Mouse (Mus musculus) CH12.LX (cell line): ENCODE measurements around the gene Prkca. TPM values are rescaled to one million over a fixed set of nuclear protein-coding genes. Genes with fewer than 3 reads are reported as not detected.

Source experiments
- DNase-seq: peaks from one replicate; pipeline ENCODE4 v3.0.0-alpha.2; 2013; ENCODE audit errors: extremely low read depth
- H3K27ac ChIP-seq: 2 replicates; pipeline ENCODE4 v1.5.1; 2012; ENCODE audit warnings: low read depth, mild to moderate bottlenecking, control low read depth, moderate library complexity; ENCODE audit not compliant: insufficient read depth
- H3K27me3 ChIP-seq: replicated peaks from 2 replicates; pipeline ENCODE3; 2012; ENCODE audit warnings: inconsistent platforms
- H3K36me3 ChIP-seq, 2 experiments: replicated peaks in 1 of 2; 2 replicates each; pipeline versions ENCODE3 to v1.6.1; 2012; ENCODE audit warnings: inconsistent platforms in 1 of 2, low read length in 1 of 2, mild to moderate bottlenecking in 1 of 2, mixed read lengths in 1 of 2, moderate library complexity in 1 of 2; ENCODE audit not compliant: control insufficient read depth in 1 of 2, insufficient read depth in 1 of 2
- H3K4me1 ChIP-seq, 2 experiments: 2 replicates each; pipeline ENCODE4 v1.6.1; 2012; ENCODE audit warnings: inconsistent platforms in 1 of 2, moderate library complexity in 1 of 2; ENCODE audit not compliant: insufficient read depth in 2 of 2, control insufficient read depth in 1 of 2
- H3K4me2 ChIP-seq: 2 replicates; pipeline ENCODE4 v1.6.1; 2012; ENCODE audit warnings: low read depth, mild to moderate bottlenecking, control low read depth; ENCODE audit not compliant: poor library complexity, insufficient read depth, severe bottlenecking
- H3K4me3 ChIP-seq, 3 experiments: fragments of 150-350 bp in 1 of 3; sonication (generic) in 1 of 3; replicated peaks in 1 of 3; 2 replicates each; pipeline versions ENCODE3 to v1.5.1; 2011 to 2012; ENCODE audit warnings: low read depth in 2 of 3, low read length in 2 of 3, mild to moderate bottlenecking in 2 of 3, moderate library complexity in 2 of 3, control low read depth in 1 of 3, improper control_type of control experiment in 1 of 3, inconsistent platforms in 1 of 3, mixed read lengths in 1 of 3; ENCODE audit not compliant: poor library complexity in 1 of 3
- H3K79me2 ChIP-seq: replicated peaks from 2 replicates; pipeline ENCODE4 v1.6.1; 2012; ENCODE audit warnings: mild to moderate bottlenecking, moderate library complexity; ENCODE audit not compliant: control insufficient read depth, poor library complexity, insufficient read depth, severe bottlenecking; ENCODE audit errors: extremely low read depth
- H3K9ac ChIP-seq: 2 replicates; pipeline ENCODE4 v1.6.1; 2012; ENCODE audit warnings: low read depth, mild to moderate bottlenecking, control low read depth, moderate library complexity; ENCODE audit not compliant: insufficient read depth
- H3K9me3 ChIP-seq: replicated peaks from 2 replicates; pipeline ENCODE3; 2012; ENCODE audit warnings: low read length, inconsistent platforms, mixed read lengths
- CHD1 ChIP-seq: IDR thresholded peaks from 2 replicates; pipeline ENCODE4 v1.6.1; 2012; ENCODE audit warnings: low read depth, low read length, improper control_type of control experiment, inconsistent platforms
- CTCF ChIP-seq, 2 experiments: IDR thresholded peaks in 1 of 2; conservative IDR thresholded peaks in 1 of 2; 2 replicates each; pipeline ENCODE4 v1.5.1; 2011 to 2012; ENCODE audit warnings: low read depth in 2 of 2, low read length in 2 of 2, improper control_type of control experiment in 1 of 2, inconsistent platforms in 1 of 2, mild to moderate bottlenecking in 1 of 2, moderate library complexity in 1 of 2
- HCFC1 ChIP-seq: IDR thresholded peaks from 2 replicates; pipeline ENCODE4 v1.6.1; 2012; ENCODE audit warnings: low read depth, mild to moderate bottlenecking, inconsistent platforms, low read length, improper control_type of control experiment
- IRF4 ChIP-seq: IDR thresholded peaks from 2 replicates; pipeline ENCODE4 v1.6.1; 2014; ENCODE audit warnings: low read depth, mild to moderate bottlenecking, inconsistent platforms, low read length, improper control_type of control experiment
- JUN ChIP-seq: IDR thresholded peaks from 2 replicates; pipeline ENCODE4 v1.6.1; 2011; ENCODE audit warnings: low read depth, mild to moderate bottlenecking, low read length, improper control_type of control experiment, moderate library complexity; ENCODE audit not compliant: insufficient read depth
- JUND ChIP-seq: conservative IDR thresholded peaks from 2 replicates; pipeline ENCODE4 v1.6.1; 2011; ENCODE audit warnings: low read depth, low read length, improper control_type of control experiment
- KAT2A ChIP-seq: IDR thresholded peaks from 2 replicates; pipeline ENCODE4 v1.6.1; 2012; ENCODE audit warnings: low read length, improper control_type of control experiment, inconsistent platforms; ENCODE audit not compliant: insufficient replicate concordance
- MEF2A ChIP-seq: IDR thresholded peaks from 2 replicates; pipeline ENCODE4 v1.6.1; 2014; ENCODE audit warnings: low read depth, mild to moderate bottlenecking, inconsistent platforms, low read length, improper control_type of control experiment, borderline replicate concordance
- POLR2A ChIP-seq: IDR thresholded peaks from 2 replicates; pipeline ENCODE4 v1.6.1; 2011; ENCODE audit warnings: low read depth, mild to moderate bottlenecking, improper control_type of control experiment, low read length
- POLR2AphosphoS2 ChIP-seq: IDR thresholded peaks from 2 replicates; pipeline ENCODE4 v1.6.1; 2011; ENCODE audit warnings: low read depth, low read length, improper control_type of control experiment
- RAD21 ChIP-seq: IDR thresholded peaks from 2 replicates; pipeline ENCODE4 v1.6.1; 2011; ENCODE audit warnings: low read depth, mild to moderate bottlenecking, low read length, improper control_type of control experiment, moderate library complexity
- RCOR1 ChIP-seq: conservative IDR thresholded peaks from 2 replicates; pipeline ENCODE4 v1.6.1; 2012; ENCODE audit warnings: low read depth, mild to moderate bottlenecking, inconsistent platforms, low read length, improper control_type of control experiment
- SIN3A ChIP-seq: IDR thresholded peaks from 2 replicates; pipeline ENCODE4 v1.6.1; 2012; ENCODE audit warnings: low read length, improper control_type of control experiment, inconsistent platforms
- SMC3 ChIP-seq: IDR thresholded peaks from 2 replicates; pipeline ENCODE4 v1.6.1; 2011; ENCODE audit warnings: low read depth, low read length, improper control_type of control experiment
- TCF12 ChIP-seq: IDR thresholded peaks from 2 replicates; pipeline ENCODE4 v1.6.1; 2014; ENCODE audit warnings: low read depth, mild to moderate bottlenecking, inconsistent platforms, low read length, improper control_type of control experiment
- UBTF ChIP-seq: IDR thresholded peaks from 2 replicates; pipeline ENCODE4 v1.6.1; 2012; ENCODE audit warnings: low read depth, mild to moderate bottlenecking, inconsistent platforms, low read length, improper control_type of control experiment, moderate library complexity
- USF1 ChIP-seq: IDR thresholded peaks from 2 replicates; pipeline ENCODE4 v1.6.1; 2014; ENCODE audit warnings: low read depth, mild to moderate bottlenecking, inconsistent platforms, low read length, improper control_type of control experiment
- ZKSCAN1 ChIP-seq: IDR thresholded peaks from 2 replicates; pipeline ENCODE4 v1.6.1; 2012; ENCODE audit warnings: low read depth, inconsistent platforms, low read length, improper control_type of control experiment, borderline replicate concordance
- ZNF384 ChIP-seq: IDR thresholded peaks from 2 replicates; pipeline ENCODE4 v1.6.1; 2012; ENCODE audit warnings: low read depth, low read length, improper control_type of control experiment, inconsistent platforms
- dilution Hi-C: fragments of 300-500 bp; cut with MboI; formaldehyde crosslinking; loops from 2 replicates; pipeline ENCODE4 v1.14.3; 2020; ENCODE audit warnings: low sequenced_read_pairs; ENCODE audit not compliant: extremely low pct_unique_long_range_greater_than_20kb, extremely low pct_ligation_motif_present
- in situ Hi-C: fragments of 300-500 bp; cut with MboI; formaldehyde crosslinking; loops from 3 replicates; pipeline ENCODE4 v1.14.3; 2019; ENCODE audit warnings: low sequenced_read_pairs, low pct_ligation_motif_present, low pct_unique_long_range_greater_than_20kb, mixed read lengths
- polyA plus RNA-seq: library from polyadenylated mRNA; unstranded; fragments of >175 nt; gene quantifications from 2 replicates; pipeline ENCODE4 v1.2.1, GENCODE M21; 2012; ENCODE audit warnings: low read depth; ENCODE audit not compliant: insufficient read length
- total RNA-seq, 2 experiments: library from RNA; depleted of rRNA; stranded (reverse); fragments of 300-350 nt in 1 of 2; fragments of >200 nt in 1 of 2; gene quantifications; 2 replicates each; pipeline ENCODE4 v1.2.3; 2012 to 2014

Prkca gene
- total and polyA plus RNA-seq, 3 experiments = 40.0 to 107 (median 43.7) TPM

DNA sequence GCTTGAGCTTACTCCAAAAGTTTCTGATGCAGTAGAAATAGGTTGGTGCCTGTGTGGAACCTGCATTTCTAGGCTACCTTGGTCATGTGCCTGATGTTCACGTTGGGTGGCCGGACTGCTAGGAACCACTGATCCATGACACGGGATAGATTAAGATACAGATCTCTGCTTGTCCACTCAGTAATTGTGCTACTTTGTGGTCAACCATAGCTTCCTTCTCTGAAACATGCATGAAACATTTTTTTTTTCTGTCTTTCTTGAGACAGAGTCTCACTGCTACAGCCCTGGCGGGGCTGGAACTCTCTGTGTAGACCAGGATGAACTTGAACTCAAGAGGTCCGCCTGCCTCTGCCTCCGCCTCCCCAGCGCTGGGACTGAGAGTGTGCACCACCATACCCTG is 33.1 kb upstream of the Prkca start:
- TF ChIP-seq RAD21 (no peak), UBTF (no peak), CTCF (conservative IDR thresholded peaks at IDR 0.05 in 1 of 2, IDR thresholded peaks at IDR 0.05 in 1 of 2; ENCODE audit: low read depth in 2 of 2, low read length in 2 of 2) (no peak), USF1 (no peak), JUND (no peak), POLR2AphosphoS2 (no peak), SIN3A (no peak), HCFC1 (no peak), POLR2A (no peak), IRF4 (no peak), RCOR1 (no peak), ZKSCAN1 (no peak), JUN (no peak), SMC3 (no peak), MEF2A (no peak), KAT2A (no peak), ZNF384 (no peak), TCF12 (no peak)
- H3K4me2 ChIP-seq = no peak overlapping the region
- dilution Hi-C loops = no loop called here

DNA sequence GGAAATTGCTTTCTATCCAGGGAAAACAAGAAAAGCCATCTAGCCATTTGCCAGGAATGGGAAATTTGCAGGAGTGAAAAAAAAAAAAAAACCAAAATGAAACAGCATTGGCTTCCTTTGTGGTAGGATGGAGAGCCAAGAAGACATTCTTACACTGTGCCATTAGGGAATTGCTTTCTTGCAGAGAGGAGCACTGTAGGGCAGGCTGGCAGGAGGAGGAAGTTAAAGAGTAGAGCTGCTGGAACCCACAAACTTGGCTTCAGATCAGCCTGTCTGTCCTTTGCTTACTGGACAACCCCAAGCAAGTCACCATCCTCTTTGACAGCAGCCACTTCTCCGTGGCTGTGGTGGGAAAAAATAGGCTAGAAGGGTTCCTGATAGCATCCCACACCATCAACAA is 23.3 kb upstream of the Prkca start:
- H3K36me3 ChIP-seq = no peaks in the 10 kb centered on the region
- dilution Hi-C loops = no loop called here
- H3K79me2 ChIP-seq = no peaks in the 10 kb centered on the region
- H3K9me3 ChIP-seq = no peaks in the 10 kb centered on the region
- H3K4me1 ChIP-seq = peaks cover 0 to 3% of the 10 kb centered on the region in 2 experiments; a peak in 2 of 4 replicates
- H3K27ac ChIP-seq = no peak overlapping the region
- in situ Hi-C loops = no loop called here
- H3K4me3 ChIP-seq = no peak overlapping the region
- no peak overlapping the region for H3K9ac ChIP-seq
- no peak for TF ChIP-seq ZKSCAN1
- no peak for TF ChIP-seq CHD1
- H3K4me2 ChIP-seq = no peak overlapping the region
- DNase-seq = no peak
- no peaks in the 10 kb centered on the region for H3K27me3 ChIP-seq

More for the DNA sequence above, 33.1 kb upstream of the Prkca start:
- Histone ChIP-seq H3K9me3 (no peaks in the 10 kb centered on the region), H3K27ac (no peak overlapping the region), H3K27me3 (no peaks in the 10 kb centered on the region), H3K36me3 (no peaks in the 10 kb centered on the region), H3K79me2 (no peaks in the 10 kb centered on the region), H3K4me3 (no peak overlapping the region), H3K4me1 (peaks cover 0 to 23% of the 10 kb centered on the region in 2 experiments; a peak in 2 of 4 replicates), H3K9ac (no peak overlapping the region)
- in situ Hi-C loops = loop anchor here (5.0 kb wide), 2 partner anchors 165 to 345 kb away; no protein-coding TSS in a partner anchor
- no peak for DNase-seq
